Mouse (Mus musculus) lung, postnatal 25 days (tissue): ENCODE results near the gene Pigf.
"Not testable (repeated sequence)": the region's sequence is repeated elsewhere in the genome, so short reads cannot be mapped to it uniquely, and the experiment has no call there.

ENCODE experiments used
- DNase-seq: peaks from one replicate; pipeline ENCODE4 v3.0.0; 2022; ENCODE audit warnings: low spot score

Pigf gene

DNA sequence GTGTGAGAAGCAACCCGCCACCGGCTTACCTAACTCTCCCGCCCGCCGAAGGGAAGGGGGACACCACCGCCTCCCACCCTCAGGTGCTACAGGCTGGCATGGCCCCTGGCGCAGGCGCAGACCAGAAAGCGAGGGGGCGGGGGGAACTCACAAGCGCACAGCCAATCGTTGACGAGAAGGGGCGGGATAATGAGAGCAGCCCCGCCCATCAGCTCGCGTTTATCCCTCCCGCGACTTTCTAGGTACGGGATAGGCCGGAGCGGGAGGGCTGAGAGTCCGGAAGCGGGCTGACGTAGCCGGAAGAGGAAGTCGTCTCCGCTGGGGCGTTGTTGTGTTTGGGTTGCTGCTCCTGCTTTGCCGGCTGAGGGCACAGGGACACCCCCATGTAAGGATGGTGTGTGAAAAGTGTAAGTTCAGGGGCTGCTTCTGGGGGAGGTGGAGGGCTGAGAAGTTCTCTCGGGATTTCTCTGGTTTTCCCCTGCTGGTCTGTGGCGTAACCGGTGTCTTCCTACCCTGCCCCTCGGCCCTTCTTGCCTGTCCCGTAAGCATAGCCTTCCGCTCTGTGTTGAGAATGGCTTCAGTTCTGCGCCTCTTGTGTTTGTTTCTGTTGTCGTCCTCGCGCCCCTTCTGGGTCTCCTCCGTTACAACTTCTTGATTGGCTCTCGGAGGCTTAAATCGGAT is at the start of gene Pigf, which contains the start of gene Cript:
Gene Pigf, minus strand, starts transcription at position 138 of the 681 bp plus-strand sequence.
Gene Cript, plus strand, starts transcription at position 282 of the 681 bp plus-strand sequence.
- DNase-seq = peak; percentile 98

DNA sequence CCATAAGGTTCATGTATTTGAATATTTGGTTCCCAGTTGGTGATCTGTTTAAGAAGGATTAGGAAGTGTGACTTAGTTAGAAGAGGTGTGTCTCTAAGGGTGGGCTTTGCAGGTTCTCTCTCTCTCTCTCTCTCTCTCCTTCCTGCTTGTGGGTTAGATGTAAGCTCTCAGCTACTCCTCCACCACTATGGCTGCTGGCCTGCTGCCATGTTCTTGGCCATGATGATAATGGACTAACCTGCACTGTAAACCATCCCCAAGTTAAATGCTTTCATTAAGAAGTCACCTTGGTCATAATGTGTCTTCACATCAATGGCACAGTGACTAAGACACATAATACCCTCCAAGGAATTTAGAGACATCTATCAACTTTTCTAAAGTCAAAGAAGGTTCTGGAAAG is 48.3 kb upstream of the Pigf start:
- no peak for DNase-seq

DNA sequence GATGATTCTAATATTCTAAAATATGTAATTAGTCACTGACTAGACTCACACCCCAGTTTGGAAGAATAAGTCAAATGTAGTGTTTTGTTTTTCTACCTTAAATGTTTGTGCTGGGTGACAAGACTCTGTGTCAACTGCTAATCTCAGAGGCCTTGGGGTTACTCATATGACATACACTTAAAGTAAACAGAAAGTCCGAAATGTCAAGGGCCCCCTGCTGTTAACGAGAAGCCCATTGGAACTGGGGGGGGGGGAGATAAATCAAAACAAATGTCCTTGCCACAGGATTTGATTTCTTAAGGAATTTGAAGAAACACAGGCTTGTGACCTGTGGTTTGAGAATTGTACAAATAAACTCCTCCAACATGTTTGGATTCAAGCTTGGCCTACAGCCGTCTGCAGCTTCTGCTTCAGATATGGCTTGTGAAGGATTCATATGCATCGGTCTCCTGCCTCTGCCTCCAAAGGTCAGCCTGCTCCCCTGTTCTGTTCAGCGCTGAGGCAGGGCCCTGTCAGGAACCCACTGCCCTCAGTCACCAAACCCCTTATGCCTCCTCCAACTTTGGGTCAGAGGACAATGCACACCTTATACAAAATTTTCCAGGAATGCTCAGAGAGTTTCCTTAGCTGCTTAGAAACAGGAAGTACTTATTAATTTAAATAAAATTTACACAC is 47.7 kb upstream of the Pigf start:
- no peak for DNase-seq

DNA sequence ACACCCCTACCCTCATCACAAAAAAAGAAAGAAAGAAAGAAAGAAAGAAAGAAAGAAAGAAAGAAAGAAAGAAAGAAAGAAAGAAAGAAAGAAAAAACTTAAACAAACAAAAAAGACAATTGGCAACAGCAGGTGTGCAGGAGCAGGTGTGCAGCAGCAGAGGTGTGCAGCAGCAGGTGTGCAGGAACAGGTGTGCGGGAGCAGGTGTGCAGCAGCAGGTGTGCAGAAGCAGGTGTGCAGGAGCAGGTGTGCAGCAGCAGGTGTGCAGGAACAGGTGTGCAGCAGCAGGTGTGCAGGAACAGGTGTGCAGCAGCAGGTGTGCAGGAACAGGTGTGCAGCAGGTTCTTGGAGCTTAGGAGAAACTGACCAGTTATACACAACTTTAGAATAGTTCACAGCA is 47.0 kb upstream of the Pigf start:
- DNase-seq = not testable (repeated sequence)

DNA sequence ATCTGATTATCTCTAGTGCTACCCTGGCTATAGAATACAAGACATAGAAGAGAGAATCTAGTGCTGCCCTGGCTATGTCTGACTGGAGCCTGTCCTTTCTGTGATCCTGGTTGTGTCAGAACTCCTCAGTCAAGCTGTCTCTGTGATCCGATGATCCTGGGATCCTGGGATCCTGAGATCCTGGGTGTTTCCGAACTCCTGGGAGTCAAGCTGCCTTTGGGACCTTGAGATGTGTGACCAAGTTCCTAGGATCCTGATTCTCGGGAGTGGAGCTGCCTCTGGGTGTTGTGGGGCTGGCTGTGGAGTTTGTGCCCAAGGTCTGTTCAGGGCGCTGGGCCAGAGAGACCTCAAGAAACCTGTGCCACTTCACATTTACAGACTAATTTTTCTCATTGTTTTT is 43.8 kb upstream of the Pigf start:
- no peak for DNase-seq

DNA sequence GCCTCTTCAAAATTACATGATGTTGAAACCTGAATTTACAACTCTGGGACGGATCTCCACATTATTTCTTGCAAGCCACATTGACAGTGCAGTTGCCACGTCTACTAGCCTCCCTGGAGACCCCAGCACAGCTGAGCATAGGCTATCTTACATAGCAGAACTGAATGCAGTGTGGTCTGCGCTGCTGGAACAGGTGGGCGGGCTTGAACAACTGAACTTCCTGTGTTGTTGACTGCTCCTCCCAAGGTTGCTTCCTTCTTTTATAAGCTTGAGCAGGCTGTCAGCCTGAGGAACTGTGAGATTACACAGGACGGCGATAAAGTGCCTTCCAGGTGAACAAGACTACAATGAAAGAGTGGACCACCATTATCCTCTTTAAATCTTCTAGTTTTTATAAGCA is 38.8 kb upstream of the Pigf start:
- DNase-seq = peak; percentile 14

DNA sequence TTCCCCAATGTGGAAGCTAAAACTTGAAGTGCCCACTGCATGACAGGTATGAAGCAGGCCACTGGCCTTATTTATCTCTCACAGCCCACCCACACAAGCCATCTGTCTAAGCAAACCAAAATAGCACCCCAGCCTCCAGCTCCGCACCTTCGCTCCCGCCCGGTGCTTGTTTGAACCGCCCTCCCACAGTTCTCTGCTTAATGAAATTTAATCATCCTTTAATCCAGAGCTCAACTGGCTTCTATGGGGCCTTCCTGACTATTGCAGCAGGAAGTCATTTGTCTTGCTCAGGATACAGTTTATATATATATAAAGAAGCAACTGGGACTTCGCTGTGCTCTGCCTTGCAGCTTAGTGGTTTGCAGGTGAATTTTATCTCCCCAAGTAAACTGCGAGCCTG is 38.3 kb upstream of the Pigf start:
- DNase-seq = no peak

DNA sequence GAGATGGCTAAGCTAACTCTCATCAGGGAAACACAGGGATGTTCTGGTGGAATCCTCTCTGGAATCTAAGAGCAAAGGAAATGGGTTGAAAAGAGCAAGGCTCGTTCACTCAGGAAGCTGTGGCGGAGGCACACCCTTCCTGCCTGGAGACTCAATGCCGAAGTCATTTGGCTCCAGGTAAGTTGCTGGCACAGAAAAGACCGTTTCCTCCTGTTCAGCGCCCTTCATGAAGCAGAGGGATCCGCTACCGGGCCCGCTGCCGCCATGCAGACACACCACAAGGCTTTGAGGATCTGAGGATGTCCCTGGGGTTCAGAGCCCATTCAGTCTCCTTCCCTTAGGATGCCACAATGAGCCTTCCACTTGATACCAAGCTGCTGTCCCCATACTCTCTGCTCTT is 37.4 kb upstream of the Pigf start:
- DNase-seq = peak; percentile 16

DNA sequence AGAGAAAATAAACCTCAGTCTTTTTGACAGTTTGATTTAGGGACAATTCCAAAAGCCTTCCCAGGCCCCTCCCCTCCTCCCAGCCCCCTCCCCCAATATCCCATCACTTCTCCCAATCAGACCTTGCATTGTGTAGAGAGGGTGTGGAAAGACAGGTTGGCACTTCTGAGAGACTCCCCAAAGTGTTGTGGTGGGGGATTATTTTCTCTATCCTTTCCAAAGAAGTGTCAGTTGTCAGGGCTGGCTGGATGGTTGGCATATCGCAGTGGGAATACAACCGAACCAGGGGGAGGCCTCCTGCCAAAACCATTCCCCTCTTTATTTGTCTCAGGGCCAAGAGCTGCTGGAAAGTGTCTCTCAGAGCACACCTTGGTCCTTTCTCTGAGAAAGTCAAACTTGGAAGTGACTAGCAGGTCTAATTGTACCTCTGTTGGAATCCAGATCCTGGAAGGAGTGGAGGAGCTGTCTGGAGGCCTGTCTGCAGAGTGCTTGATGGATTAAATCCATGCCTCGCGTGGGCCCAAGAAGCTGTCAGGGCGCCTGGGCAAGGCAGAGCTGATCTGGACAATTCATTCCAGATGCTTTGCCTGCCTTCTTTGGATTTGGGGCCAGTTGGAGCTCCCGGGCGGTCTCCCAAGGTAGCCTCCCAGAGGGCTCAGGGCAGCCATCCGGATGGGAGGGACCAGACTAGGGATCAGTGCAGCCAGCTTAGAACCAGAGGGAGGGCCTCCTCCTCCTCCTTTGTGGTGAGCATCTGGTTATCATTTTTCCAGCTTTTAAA is 32.5 kb upstream of the Pigf start:
- DNase-seq = peak; percentile 10

DNA sequence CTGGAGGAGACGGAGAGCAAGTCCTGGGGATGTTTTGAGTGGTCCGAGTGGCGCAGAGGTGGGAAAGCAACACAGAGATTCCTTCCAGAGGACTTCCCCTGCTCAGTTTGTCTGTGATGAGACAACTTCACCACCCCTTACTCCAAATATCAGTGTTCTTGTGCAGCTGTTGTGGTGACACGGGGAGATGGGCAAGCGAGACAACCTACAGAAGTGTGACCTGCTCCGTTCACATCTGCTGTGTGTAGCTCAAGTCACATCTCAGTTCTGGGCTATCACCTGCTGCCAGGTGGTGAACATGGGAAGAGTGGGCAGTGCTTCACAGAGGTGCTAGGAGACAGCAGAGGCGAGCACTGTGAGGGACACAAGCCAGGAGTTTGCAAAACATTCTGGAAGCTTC is 31.6 kb upstream of the Pigf start:
- DNase-seq = no peak

DNA sequence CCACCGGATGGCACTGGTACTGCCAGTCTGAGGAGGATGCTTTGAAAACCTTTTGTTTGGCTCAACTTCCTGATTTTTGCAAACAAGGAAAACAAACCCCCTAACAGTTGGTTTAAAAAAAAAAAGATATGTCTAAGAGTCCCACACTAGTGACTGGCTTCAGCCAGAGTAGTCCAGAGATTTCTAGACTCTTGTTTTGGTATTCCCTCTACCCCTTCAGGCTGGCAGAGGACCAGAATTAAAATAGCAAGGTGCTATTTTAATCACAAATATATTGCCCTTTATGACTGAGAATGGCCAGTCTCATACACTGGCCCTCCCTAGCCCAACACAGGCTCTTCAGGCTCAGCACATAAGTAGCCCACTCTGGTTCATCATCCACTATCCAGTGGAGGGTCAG is 30.5 kb upstream of the Pigf start:
- DNase-seq = no peak

DNA sequence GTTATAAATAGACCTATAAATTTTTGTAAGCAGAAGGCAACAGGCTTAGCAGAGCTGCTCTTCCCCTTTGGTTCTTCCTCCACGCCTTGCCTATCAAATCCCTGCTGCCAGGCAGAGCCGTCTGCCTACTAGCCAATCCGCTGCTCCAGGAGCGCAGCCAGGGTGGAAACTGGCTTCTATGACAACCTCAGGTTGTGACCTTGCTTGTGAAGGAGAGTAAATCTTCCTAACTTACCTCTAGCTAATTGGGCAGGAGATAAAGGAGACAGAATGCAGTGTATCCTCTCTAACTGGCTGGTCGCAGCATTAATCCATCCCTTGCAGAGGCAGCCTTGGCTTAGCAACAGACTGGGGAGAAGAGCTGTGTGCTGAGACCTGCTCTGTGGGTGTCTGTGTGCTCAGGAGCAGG is 29.8 kb upstream of the Pigf start:
- DNase-seq = peak; percentile 7

DNA sequence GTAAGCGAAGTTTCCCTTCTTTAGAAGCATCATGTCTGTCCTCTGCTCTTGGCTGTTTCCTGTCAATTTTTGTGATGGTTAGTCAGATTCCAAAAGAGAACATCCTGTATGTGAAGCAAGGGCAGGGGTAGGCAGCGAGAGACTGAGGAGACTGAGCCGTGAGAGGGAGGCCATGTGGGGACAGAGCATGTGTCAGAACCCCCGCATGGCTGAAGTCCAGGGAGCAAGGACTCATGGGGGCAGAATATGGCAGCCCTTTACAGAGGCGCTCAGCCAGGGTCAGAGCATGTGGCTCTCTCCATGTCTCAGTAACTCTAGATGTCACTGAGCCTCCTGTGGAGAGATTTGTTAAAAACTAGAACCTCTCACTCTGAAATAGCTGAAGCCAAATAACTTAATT is 28.7 kb upstream of the Pigf start:
- DNase-seq = no peak

DNA sequence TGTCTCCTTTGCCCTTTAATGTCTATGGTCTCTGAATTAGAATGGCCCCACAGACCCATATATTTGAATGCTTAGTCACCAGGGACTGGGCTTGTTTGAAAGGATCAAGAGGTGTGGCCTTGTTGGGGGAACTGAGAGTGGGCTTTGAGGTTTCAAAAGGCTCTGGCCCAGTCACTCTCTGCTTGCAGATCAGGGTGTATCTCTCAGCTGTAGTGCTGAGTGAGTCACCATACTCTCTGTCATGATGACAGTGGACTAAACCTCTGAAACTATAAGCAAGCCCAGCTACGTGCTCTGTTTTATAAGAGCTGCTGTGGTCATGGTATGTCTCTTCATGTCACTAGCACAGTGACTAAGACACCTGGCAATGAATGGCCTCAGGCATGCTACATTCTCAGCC is 27.2 kb upstream of the Pigf start:
- DNase-seq = no peak

DNA sequence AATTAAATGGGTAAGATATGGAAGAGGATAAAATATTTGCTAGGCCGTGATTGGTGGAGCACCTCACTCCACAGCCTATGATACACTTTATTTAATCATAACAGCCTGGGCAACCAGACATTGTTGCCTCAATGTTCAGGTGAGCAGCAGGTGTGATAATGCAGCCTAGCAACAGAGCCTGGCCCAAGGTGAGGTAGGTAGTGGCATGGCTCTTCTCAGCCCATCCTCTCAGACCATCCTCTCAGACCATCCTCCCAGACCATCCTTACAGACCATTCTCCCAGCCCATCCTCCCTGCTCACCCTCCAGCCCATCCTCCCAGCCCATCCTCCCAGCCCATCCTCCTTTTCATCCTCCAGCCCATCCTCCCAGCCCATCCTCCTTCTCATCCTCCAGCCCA is 26.4 kb upstream of the Pigf start:
- DNase-seq = no peak

DNA sequence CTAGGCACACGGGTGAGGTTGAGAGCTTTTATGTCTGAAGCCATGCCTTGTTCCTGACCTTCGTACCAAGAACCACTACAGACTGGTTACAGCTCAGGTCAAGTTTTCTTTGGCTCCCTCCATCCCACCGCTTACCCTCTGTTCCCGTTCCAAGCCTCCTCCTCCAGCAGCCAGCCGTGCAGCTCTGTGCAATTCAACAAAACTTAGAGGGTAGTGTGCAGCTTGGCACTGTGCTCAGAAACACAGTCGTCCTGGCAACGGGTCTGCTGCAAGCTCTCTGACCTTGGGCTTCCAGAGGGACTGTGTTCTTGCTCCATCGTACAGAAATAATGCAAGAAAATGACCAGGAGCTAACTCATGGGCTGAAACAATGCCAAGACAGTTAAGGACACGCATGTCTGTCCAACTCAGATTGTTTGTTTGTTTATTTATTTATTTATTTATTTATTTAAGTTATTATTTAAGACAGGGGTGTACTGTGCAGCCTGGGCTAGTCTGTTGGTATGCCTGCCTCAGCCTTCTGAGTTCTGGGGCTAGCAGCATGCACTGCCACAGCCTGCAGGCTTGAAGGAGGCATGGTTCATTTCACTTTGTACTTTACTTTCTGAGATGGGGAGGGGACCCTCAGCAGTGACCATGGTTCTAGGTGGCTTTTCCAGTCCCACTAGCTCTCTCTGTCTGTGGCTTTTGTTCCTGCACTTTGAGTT is 25.4 kb upstream of the Pigf start:
- peak; percentile 18 for DNase-seq

DNA sequence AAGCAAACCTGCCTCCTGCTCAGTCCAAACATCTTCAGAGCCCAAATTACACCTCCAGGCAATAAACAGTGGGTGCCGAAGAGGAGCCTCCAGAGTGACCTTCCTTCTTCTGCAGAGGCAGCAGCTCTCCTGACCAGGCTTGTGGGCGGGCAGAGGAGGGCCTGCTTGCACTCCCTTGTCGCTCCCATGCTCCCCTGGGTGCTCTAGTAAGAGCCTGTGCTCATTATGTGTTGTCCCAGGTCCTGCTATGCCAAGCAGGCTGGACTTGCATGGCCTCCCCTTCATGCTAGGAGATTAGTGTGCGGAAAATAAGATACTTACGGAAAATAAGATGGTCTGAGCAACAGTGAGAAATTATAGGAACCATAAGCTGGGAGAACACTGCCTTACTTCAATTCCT is 24.5 kb upstream of the Pigf start:
- DNase-seq = no peak

DNA sequence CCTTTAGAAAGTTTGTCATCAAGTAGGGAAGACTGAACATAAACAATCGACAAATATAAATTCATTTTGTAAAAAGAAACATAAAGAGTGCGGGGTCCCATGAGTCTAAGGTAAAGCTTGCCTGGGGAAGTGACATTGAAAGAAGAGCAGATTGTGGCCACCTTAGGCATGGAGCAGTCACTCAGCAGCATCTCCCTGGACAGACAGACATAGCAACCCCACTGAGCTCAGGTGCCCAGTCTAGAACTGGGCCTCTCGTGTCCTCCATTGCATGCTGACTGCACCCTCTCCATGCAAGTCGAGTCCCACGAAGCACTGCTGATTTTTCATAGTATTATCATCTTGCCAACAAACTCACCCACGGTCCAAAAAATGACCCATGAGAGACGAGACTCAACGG is 19.6 kb upstream of the Pigf start:
- no peak for DNase-seq

DNA sequence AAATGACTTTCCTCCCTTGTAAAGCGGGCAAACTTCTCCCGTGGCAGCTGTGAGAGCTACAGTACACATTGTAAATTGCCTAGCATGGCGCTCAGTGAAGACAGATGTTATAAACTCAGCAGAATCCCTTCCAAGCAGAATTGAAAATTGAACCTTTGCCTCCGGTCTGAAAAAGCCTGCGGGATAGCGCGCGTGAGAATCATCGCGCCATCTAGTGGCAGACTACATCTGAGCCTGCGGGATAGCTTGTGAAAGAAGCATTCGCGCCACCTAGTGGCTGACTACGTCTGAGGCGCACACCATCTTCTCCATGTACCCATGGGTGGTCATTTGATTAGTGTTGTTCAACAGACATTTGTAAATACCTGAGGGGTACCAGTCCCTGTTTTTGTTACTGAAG is 19.2 kb upstream of the Pigf start:
- peak; percentile 90 for DNase-seq

DNA sequence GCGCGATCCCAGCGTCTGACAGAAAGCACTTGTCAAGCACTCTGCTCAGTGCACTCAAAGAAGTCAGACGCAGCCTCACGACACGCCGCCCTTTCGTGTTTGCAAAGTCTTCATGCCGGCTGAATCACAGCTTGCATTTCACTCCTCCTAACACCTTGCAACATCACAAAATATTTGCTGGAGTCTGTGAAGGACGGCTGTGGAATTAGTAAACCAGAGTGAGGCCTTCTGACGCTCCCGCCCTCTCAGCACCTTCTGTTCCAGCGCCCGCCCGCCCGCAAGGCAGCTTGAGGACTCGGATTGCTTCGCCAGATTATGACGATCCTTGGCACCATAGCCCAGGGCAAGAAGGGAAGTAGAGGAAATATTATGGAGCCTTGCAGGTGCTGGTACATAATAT is 16.5 kb upstream of the Pigf start:
- peak; percentile 41 for DNase-seq

DNA sequence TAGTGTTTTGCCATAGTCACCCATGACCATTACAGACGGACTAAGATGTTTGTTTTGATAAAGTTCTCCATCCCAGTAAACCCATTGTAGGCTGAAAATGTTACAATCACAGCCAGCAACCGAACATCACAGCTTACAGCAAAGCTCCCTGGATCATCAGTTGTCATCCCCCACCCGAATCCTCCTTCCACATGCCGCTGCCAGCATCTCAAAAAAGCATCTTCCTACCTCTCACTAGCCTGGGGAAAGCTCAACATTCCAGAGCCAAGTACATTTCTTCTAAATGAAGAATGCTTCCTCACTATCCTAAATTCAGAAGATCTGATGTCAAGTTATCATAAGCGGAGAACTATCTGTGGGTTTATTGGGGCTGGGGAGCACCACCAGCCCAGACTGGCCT is 13.3 kb upstream of the Pigf start:
- no peak for DNase-seq
